Mouse (Mus musculus) thymus, postnatal 10 days (tissue): Measurements from ENCODE around the gene Igsf21.

ENCODE experiments used
- DNase-seq, 2 experiments: peaks; one replicate each; pipeline ENCODE4 v3.0.0; 2021; ENCODE audit warnings: low spot score in 2 of 2

Igsf21 gene

GRCm38 (mm10) chr4:140143884-140144525, 102.6 kb downstream of the Igsf21 start:
- DNase-seq = no peak

- DNase-seq = no peak
These were observed 103.4 kb downstream of the Igsf21 start for GRCm38 (mm10) chr4:140143178-140143577.

GRCm38 (mm10) chr4:140140485-140140884, 106.1 kb downstream of the Igsf21 start:
- peak in 1 of 2 experiments; percentile 40 for DNase-seq

GRCm38 (mm10) chr4:140138846-140139245, 107.7 kb downstream of the Igsf21 start:
- DNase-seq = no peak

- no peak for DNase-seq
These were observed 114.8 kb downstream of the Igsf21 start for GRCm38 (mm10) chr4:140131625-140132321.

- DNase-seq = no peak
These were observed 115.4 kb downstream of the Igsf21 start for GRCm38 (mm10) chr4:140131201-140131600.

- no peak for DNase-seq
These were observed 116.9 kb downstream of the Igsf21 start for GRCm38 (mm10) chr4:140129553-140130275.

GRCm38 (mm10) chr4:140128116-140128515, 118.5 kb downstream of the Igsf21 start:
- DNase-seq = no peak

GRCm38 (mm10) chr4:140125806-140126205, 120.8 kb downstream of the Igsf21 start:
- no peak for DNase-seq

- DNase-seq = no peak
These were observed 124.0 kb downstream of the Igsf21 start for GRCm38 (mm10) chr4:140122534-140122933.

GRCm38 (mm10) chr4:140117275-140117691, 129.3 kb downstream of the Igsf21 start:
- DNase-seq = no peak

GRCm38 (mm10) chr4:140115756-140116155, 130.8 kb downstream of the Igsf21 start:
- DNase-seq = no peak

GRCm38 (mm10) chr4:140115053-140115452, 131.5 kb downstream of the Igsf21 start:
- no peak for DNase-seq

- no peak for DNase-seq
These were observed 132.7 kb downstream of the Igsf21 start for GRCm38 (mm10) chr4:140113690-140114475.

GRCm38 (mm10) chr4:140109626-140109948, 137.0 kb downstream of the Igsf21 start:
- DNase-seq = no peak

GRCm38 (mm10) chr4:140108871-140109625, 137.5 kb downstream of the Igsf21 start:
- DNase-seq = no peak

- DNase-seq = no peak
These were observed 139.4 kb downstream of the Igsf21 start for GRCm38 (mm10) chr4:140107161-140107560.

GRCm38 (mm10) chr4:140104795-140105194, 141.8 kb downstream of the Igsf21 start:
- no peak for DNase-seq

- DNase-seq = no peak
These were observed 143.1 kb downstream of the Igsf21 start for GRCm38 (mm10) chr4:140103341-140104027.

- no peak for DNase-seq
These were observed 143.9 kb downstream of the Igsf21 start for GRCm38 (mm10) chr4:140102581-140103200.
